Mouse (Mus musculus) G1E (cell line): Measurements from ENCODE around the gene Stx18.
A peak's percentile ranks its signal among the peaks of the same experiment; 100 is the strongest.

Experiments used
- CTCF ChIP-seq: IDR thresholded peaks from 2 replicates; pipeline ENCODE4 v1.5.1; 2012; ENCODE audit warnings: low read depth, low read length, inconsistent platforms, mixed read lengths
- GATA1 ChIP-seq: IDR thresholded peaks from 2 replicates; pipeline ENCODE4 v1.6.1; 2012; ENCODE audit warnings: borderline replicate concordance, low read length, inconsistent platforms, mixed read lengths

DNA sequence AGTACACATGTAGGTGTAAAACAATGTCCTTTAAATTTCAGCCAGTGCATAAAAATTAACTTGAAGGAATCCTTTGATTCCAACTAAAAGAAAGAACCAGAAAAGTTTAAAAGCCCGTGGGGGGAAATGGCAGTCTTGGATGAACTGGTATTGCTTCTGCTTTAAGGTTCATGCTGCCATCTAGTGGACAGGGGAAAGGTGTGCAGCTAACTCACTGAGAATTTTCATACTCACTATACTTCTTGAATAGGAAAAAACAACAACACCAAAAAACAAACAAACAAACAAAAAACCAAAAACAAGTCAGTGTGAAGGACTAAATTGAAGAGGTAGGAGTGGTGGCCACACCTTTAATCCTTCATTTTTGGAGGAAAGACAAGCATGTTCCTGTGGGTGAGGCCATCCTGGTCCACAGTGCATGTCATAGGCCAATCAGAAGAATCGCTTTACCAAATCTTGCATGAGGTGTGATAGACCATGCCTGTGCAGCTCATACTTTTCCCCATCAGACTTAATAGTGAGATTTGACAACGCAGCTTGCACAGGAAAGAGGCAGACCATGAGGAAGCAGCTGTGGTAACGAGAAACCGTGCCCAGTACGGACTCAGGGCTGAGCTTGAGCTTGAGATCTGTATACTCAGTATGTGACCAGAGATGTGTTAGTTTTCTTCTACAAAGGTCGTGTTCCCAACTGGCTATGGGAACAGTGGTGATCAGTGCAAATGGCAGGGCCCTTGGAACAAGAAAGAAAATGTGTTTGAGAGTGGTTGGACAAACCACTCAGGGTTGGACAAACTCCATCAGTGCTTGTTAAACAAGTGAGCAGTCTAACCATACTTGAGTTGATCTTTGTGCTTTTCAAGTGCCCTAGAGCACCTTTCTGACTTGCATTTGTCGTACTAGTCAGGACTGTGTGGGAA, 52.8 kb downstream of the Stx18 start:
- TF ChIP-seq CTCF, result peak; percentile 59
- TF ChIP-seq GATA1, result no peak
